Mouse (Mus musculus) spleen, adult 2 months (tissue): ENCODE measurements around the gene Kcnj11.

Experiments used
- CTCF ChIP-seq: fragments of 200-500 bp; IDR thresholded peaks from 2 replicates; pipeline ENCODE4 v1.5.1; 2011; ENCODE audit warnings: mild to moderate bottlenecking, inconsistent platforms; ENCODE audit not compliant: insufficient read depth, insufficient read length, insufficient replicate concordance; ENCODE audit errors: extremely low read depth
- POLR2A ChIP-seq: fragments of 200-500 bp; IDR thresholded peaks from 2 replicates; pipeline ENCODE4 v1.6.1; 2011; ENCODE audit warnings: low read depth, low read length, inconsistent platforms

DNA sequence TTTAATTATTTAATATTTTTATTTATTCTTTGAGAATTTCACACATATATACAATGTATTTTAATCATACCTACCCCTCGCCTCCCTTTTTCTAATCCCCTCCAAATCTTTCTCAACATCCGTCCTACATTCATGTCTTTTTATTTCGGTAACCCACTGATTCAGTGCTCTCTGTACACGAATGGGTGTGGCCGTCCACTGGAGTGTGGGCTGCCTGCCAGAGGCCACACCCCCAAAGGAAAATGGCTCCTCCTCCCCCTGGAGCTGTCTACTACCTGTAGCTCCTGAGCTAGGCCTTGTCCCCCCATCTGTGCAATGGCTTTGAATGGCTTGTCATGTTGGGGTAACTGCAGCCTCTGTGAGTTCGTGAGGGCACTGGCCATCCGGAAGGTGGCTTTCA, 23.7 kb downstream of the Kcnj11 start:
- no peak for TF ChIP-seq POLR2A
- no peak for TF ChIP-seq CTCF
